Mouse (Mus musculus) layer of hippocampus, postnatal 36 days (tissue): ENCODE results near the gene Vmn1r220. TPM values are rescaled to one million over a fixed set of nuclear protein-coding genes. Genes with fewer than 3 reads are reported as not detected.
"Not testable (repeated sequence)": the region's sequence is repeated elsewhere in the genome, so short reads cannot be mapped to it uniquely, and the experiment has no call there.

Experiments
- DNase-seq, 2 experiments: peaks; one replicate each; pipeline ENCODE4 v3.0.0; 2022
- total RNA-seq, 2 experiments: library from RNA; stranded (reverse); gene quantifications; 2 replicates each; pipeline ENCODE4 v1.2.3; 2021

The Vmn1r220 gene
- not detected for total RNA-seq

- no peak for DNase-seq
These were observed at the start of gene Vmn1r220 for GRCm38 (mm10) chr13:23187875-23188274. Vmn1r220 (minus strand) TSS chr13:23187975.

GRCm38 (mm10) chr13:23235847-23236246, 48.1 kb upstream of the Vmn1r220 start, which contains the start of gene Vmn1r222:
Vmn1r222 (minus strand) TSS chr13:23235947.
- DNase-seq = not testable (repeated sequence)

GRCm38 (mm10) chr13:23213827-23214226, 26.1 kb upstream of the Vmn1r220 start, which contains the start of gene Vmn1r221:
Vmn1r221 (plus strand) TSS chr13:23214127.
- DNase-seq = not testable (repeated sequence)

DNA sequence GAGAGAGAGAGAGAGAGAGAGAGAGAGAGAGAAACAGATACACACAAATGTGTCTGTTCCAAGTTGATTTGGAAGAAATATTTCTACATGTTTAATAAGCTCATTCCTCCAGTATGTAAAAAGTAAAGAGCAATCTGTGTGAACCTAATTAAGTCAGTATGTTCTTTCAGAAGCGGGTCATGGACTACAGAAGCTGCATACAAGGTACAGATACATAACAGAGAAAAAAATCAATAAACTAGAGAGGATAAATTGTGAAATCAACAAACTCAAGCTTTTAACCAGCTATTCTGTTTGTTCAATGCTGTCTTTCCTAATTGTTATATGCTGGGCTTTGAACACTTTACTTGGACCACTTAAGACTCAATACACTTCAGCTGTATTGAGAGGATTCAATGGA, 16.1 kb upstream of the Vmn1r220 start:
- not testable (repeated sequence) for DNase-seq

- DNase-seq = not testable (repeated sequence)
These were observed 21.3 kb downstream of the Vmn1r220 start for GRCm38 (mm10) chr13:23166471-23166870.

GRCm38 (mm10) chr13:23159012-23159411, 28.8 kb downstream of the Vmn1r220 start, which contains the start of gene Vmn1r219:
Vmn1r219 (plus strand) TSS chr13:23159312.
- no peak for DNase-seq

GRCm38 (mm10) chr13:23157848-23158247, 29.9 kb downstream of the Vmn1r220 start:
- no peak for DNase-seq

- peak; percentile 5 to 11 for DNase-seq
These were observed 48.9 kb downstream of the Vmn1r220 start for GRCm38 (mm10) chr13:23138880-23139279.

DNA sequence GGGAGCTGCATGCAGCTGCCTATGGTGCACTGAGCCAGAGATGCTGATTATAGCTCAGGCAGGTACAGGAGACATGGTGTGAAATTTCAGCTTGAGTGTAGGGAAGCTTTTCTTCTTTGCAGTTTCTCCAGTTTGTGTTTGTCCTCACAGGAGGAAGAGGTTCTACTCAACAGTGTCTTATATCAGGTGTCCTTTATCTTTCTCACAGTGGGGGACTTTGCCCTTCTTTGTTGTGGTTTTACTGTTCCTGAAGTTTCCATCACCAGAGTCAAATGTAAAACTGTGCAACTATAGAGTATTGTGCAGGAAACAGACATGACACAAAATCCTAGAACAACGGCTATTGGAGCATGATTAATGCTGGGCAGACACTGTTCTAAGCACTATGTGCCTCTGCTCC, 54.3 kb downstream of the Vmn1r220 start:
- DNase-seq = no peak

DNA sequence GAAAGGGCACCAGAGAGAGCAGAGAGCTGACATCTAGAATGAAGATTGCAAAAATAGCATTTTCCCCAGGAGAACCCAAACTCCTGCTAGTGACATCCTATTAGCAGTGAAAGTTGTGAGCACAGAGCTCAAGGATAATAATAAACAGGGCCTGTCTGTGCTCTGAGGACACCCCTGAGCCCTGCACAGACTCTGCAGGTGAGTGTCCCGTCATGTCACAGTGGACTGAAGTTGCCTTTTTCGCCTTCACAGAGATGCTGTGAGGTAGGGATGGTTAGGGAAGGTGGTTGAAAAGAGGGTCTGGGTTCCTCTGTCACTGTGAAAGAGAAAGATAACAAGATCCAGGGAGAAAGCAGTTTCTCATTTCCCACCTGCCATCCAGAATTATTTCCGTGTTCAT, 54.7 kb downstream of the Vmn1r220 start, which contains the start of gene Vmn1r218:
Gene Vmn1r218 (plus strand): TSS at position 57 of the 400 bp plus-strand sequence.
- DNase-seq = no peak

Other genes starting within 250 kb of the Vmn1r220 start
- not detected for gene Vmn1r213, start 180.3 kb downstream of the Vmn1r220 start, total RNA-seq
- gene Vmn1r214, start 157.6 kb downstream of the Vmn1r220 start, total RNA-seq = not detected
- gene Vmn1r215, start 120.0 kb downstream of the Vmn1r220 start, total RNA-seq = not detected
- gene Vmn1r217, start 69.7 kb downstream of the Vmn1r220 start, total RNA-seq = not detected
- gene Vmn1r218, start 54.8 kb downstream of the Vmn1r220 start, total RNA-seq = not detected
- gene Vmn1r219, start 28.7 kb downstream of the Vmn1r220 start, total RNA-seq = not detected
- gene Vmn1r221, start 26.2 kb upstream of the Vmn1r220 start, total RNA-seq = not detected
- not detected for gene Vmn1r222, start 48.0 kb upstream of the Vmn1r220 start, total RNA-seq
- not detected for gene Vmn1r223, start 59.2 kb upstream of the Vmn1r220 start, total RNA-seq
- 10 to 100 TPM; 37.7 to 38.8 TPM for gene Zfp322a, start 181.2 kb upstream of the Vmn1r220 start, total RNA-seq
- gene Abt1, start 235.9 kb upstream of the Vmn1r220 start, total RNA-seq = 1 to 10 TPM; 7.9 to 8.7 TPM